Mouse (Mus musculus): ENCODE results near the gene Wwox.

- no peak for TF ChIP-seq CTCF (IDR thresholded peaks at IDR 0.05; ENCODE audit: low read depth)
- TF ChIP-seq EP300 (IDR thresholded peaks at IDR 0.05; ENCODE audit: low read depth): no peak
These were observed 918.3 kb downstream of the Wwox start for GRCm38 (mm10) chr8:115357663-115358335.

Data from liver, embryonic 14.5 days (tissue).